Mouse (Mus musculus) liver, postnatal 0 days (tissue): ENCODE data around the gene Sap18b. TPM values are rescaled to one million over a fixed set of nuclear protein-coding genes. Genes with fewer than 3 reads are reported as not detected.
A peak's percentile ranks its signal among the peaks of the same experiment; 100 is the strongest.
"Not testable (repeated sequence)": the region's sequence is repeated elsewhere in the genome, so short reads cannot be mapped to it uniquely, and the experiment has no call there.

Source experiments
- ATAC-seq: fragments of 200-750 bp; cut with Nextera tagmentation; 2 replicates; pipeline ENCODE4 v1.8.0; 2017; ENCODE audit warnings: mild to moderate bottlenecking, moderate library complexity
- DNase-seq: peaks from one replicate; pipeline ENCODE4 v3.0.0-alpha.2; 2016
- H3K27ac ChIP-seq: fragments of 300-500 bp; sonication (generic); 2 replicates; pipeline ENCODE4 v1.5.1; 2014; ENCODE audit warnings: antibody characterized with exemption, moderate library complexity, mild to moderate bottlenecking, low read depth
- H3K27me3 ChIP-seq: fragments of 300-500 bp; sonication (generic); 2 replicates; pipeline ENCODE4 v1.6.1; 2014; ENCODE audit warnings: low read length, control low read depth, mixed read lengths; ENCODE audit not compliant: insufficient read depth
- H3K36me3 ChIP-seq: fragments of 300-500 bp; sonication (generic); replicated peaks from 2 replicates; pipeline ENCODE4 v1.6.1; 2014; ENCODE audit warnings: mild to moderate bottlenecking, control low read depth, low read length, moderate library complexity, mixed read lengths; ENCODE audit not compliant: insufficient read depth
- H3K4me1 ChIP-seq: fragments of 300-500 bp; sonication (generic); 2 replicates; pipeline ENCODE4 v1.6.1; 2014; ENCODE audit warnings: antibody characterized with exemption, mild to moderate bottlenecking, control low read depth; ENCODE audit not compliant: insufficient read depth
- H3K4me2 ChIP-seq: fragments of 300-500 bp; sonication (generic); 2 replicates; pipeline ENCODE4 v1.6.1; 2014; ENCODE audit warnings: low read depth, mild to moderate bottlenecking, low read length, moderate library complexity, mixed read lengths
- H3K4me3 ChIP-seq: fragments of 300-500 bp; sonication (generic); 2 replicates; pipeline ENCODE4 v1.5.1; 2014; ENCODE audit warnings: low read depth, low read length
- H3K9ac ChIP-seq: fragments of 300-500 bp; sonication (generic); replicated peaks from 2 replicates; pipeline ENCODE4 v1.6.1; 2014; ENCODE audit warnings: mild to moderate bottlenecking, moderate library complexity
- H3K9me3 ChIP-seq: fragments of 300-500 bp; sonication (generic); 2 replicates; pipeline ENCODE4 v1.6.1; 2016; ENCODE audit warnings: mild to moderate bottlenecking, control low read depth, low read length, mixed read lengths
- CTCF ChIP-seq: sonication (generic); IDR thresholded peaks from 2 replicates; pipeline ENCODE4 v1.5.1; 2016; ENCODE audit warnings: antibody characterized with exemption, low read depth
- EP300 ChIP-seq: IDR thresholded peaks from 2 replicates; pipeline ENCODE4 v1.6.1; 2016; ENCODE audit warnings: antibody characterized with exemption, low read depth, mild to moderate bottlenecking
- WGBS: fragments of 180-500 bp; shearing (Covaris S2); extraction: QIAGEN DNeasy Blood & Tissue Kit; methylation state at CpG from one replicate; pipeline ENCODE4 v1.1.7; 2014; ENCODE audit not compliant: insufficient replicate concordance; 5-methylcytosine and 5-hydroxymethylcytosine counted together
- polyA plus RNA-seq: library from polyadenylated mRNA; unstranded; fragments of >200 nt; fragmentation: Nextera tagmentation; extraction: Ambion mirVana; gene quantifications from 2 replicates; pipeline ENCODE4 v1.2.1, GENCODE M21; 2015

The Sap18b gene
- 281 and 290 TPM in 2 replicates for polyA plus RNA-seq

- not testable (repeated sequence) for H3K27me3 ChIP-seq, H3K4me3 ChIP-seq, H3K4me2 ChIP-seq, H3K4me1 ChIP-seq, H3K9me3 ChIP-seq, H3K27ac ChIP-seq, ATAC-seq, DNase-seq, H3K9ac ChIP-seq, H3K36me3 ChIP-seq
- 64% methylated on average over 25 of the region's 25 CpGs for WGBS
Observed at GRCm38 (mm10) chr8:95825162-95825561, at the start of gene Sap18b. TSS of gene Sap18b (plus strand) at chr8:95825346.

- no peak overlapping the region for H3K9ac ChIP-seq
- no peak overlapping the region for H3K4me3 ChIP-seq
- DNase-seq (no peak), ATAC-seq (0 out of 2 replicates have a peak, but pooled peaks have one; percentile 23)
- no peaks in the 10 kb centered on the region; the same call in 1 of the 2 replicates for H3K9me3 ChIP-seq
- WGBS: 88% methylated on average over 3 of the region's 3 CpGs
- H3K4me2 ChIP-seq: no peak overlapping the region
- H3K27me3 ChIP-seq: no peaks in the 10 kb centered on the region
- peaks cover 54% of the 10 kb centered on the region for H3K36me3 ChIP-seq
- H3K27ac ChIP-seq: no peak overlapping the region
- no peaks in the 10 kb centered on the region for H3K4me1 ChIP-seq
- TF ChIP-seq CTCF (no peak), EP300 (no peak)
Observed at GRCm38 (mm10) chr8:95781085-95781484, 44.1 kb upstream of the Sap18b start.

- no peak overlapping the region for H3K4me3 ChIP-seq
- peaks cover 52% of the 10 kb centered on the region for H3K36me3 ChIP-seq
- H3K9ac ChIP-seq: no peak overlapping the region
- ATAC-seq: no peak
- no peak overlapping the region for H3K4me2 ChIP-seq
- no peaks in the 10 kb centered on the region; the same call in 1 of the 2 replicates for H3K9me3 ChIP-seq
- no peak overlapping the region for H3K27ac ChIP-seq
- no peak for TF ChIP-seq EP300
- H3K27me3 ChIP-seq: no peaks in the 10 kb centered on the region
- no peaks in the 10 kb centered on the region for H3K4me1 ChIP-seq
- DNase-seq: no peak
- 92% methylated on average over 2 of the region's 2 CpGs for WGBS
Observed at GRCm38 (mm10) chr8:95781775-95782174, 43.4 kb upstream of the Sap18b start.

GRCm38 (mm10) chr8:95782628-95783027 lies 42.5 kb upstream of the Sap18b start:
- H3K4me3 ChIP-seq: no peak overlapping the region
- TF ChIP-seq EP300 (no peak), CTCF (no peak; the same call in 1 of the 2 replicates)
- DNase-seq (no peak), ATAC-seq (no peak)
- H3K9me3 ChIP-seq: no peaks in the 10 kb centered on the region; the same call in 1 of the 2 replicates
- H3K27me3 ChIP-seq: no peaks in the 10 kb centered on the region
- H3K27ac ChIP-seq: no peak overlapping the region
- H3K4me2 ChIP-seq: no peak overlapping the region
- no peak overlapping the region for H3K9ac ChIP-seq
- peaks cover 54% of the 10 kb centered on the region for H3K36me3 ChIP-seq
- H3K4me1 ChIP-seq: no peaks in the 10 kb centered on the region

- H3K27me3 ChIP-seq: no peaks in the 10 kb centered on the region
- H3K4me2 ChIP-seq: no peak overlapping the region
- no peak overlapping the region for H3K27ac ChIP-seq
- no peak overlapping the region for H3K9ac ChIP-seq
- no peaks in the 10 kb centered on the region for H3K4me1 ChIP-seq
- peaks cover 56% of the 10 kb centered on the region for H3K36me3 ChIP-seq
- no peaks in the 10 kb centered on the region for H3K9me3 ChIP-seq
- no peak overlapping the region for H3K4me3 ChIP-seq
- no peak for DNase-seq
- no peak for ATAC-seq
- WGBS: 72% methylated on average over 4 of the region's 4 CpGs
- TF ChIP-seq EP300 (no peak), CTCF (no peak)
Observed at GRCm38 (mm10) chr8:95785591-95785990, 39.6 kb upstream of the Sap18b start.

DNA sequence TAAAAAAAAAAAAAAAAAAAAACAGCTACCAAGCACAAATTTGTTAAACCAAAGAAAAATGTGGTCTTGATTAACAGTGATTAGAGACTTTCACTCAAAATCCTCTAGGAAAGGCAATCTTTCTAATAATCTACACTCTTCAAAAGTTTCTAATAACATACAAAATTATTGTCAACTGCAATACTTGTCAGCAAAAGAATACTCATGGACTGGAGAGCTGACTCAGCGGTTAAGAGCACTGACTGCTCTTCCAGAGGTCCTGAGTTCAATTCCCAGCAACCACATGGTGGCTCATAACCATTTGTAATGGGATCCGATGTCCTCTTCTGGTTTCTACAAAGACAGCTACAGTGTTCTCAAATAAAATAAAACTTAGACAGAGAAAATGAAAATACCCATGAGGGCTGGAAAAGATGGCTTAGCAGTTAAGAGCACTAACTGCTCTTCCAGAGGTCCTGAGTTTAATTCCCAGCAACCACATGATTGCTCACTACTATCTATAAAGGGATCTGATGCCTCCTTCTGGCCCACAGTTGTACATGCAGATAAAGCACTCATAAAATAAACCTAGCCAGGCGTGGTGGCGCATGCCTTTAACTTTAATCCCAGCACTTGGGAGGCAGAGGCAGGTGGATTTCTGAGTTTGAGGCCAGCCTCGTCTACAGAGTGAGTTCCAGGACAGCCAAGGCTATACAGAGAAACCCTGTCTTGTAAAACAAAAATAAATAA lies 29.6 kb upstream of the Sap18b start:
- H3K27me3 ChIP-seq, DNase-seq, H3K4me1 ChIP-seq, ATAC-seq, H3K4me2 ChIP-seq, H3K9ac ChIP-seq, H3K9me3 ChIP-seq, H3K4me3 ChIP-seq, H3K27ac ChIP-seq: not testable (repeated sequence)
- peaks cover 10% of the 10 kb centered on the region for H3K36me3 ChIP-seq
- WGBS: 89% methylated on average over 5 of the region's 5 CpGs
